Mouse (Mus musculus): ENCODE measurements at regions not wholly inside any gene's neighbourhood (a gene's known extent, or its start where the extent isn't known, plus 50 kb on each side); places are given as distances from the start of the nearest gene placed in this dataset.

- no peak for DNase-seq (ENCODE audit: extremely low spot score in 1 of 2, low spot score in 2 of 2)
- intact Hi-C loops (cut with DNase I) = no loop called here
- H3K27ac ChIP-seq = no peak overlapping the region
- TF ChIP-seq CTCF (IDR thresholded peaks at IDR 0.05) = no peak
- H3K4me3 ChIP-seq = no peak overlapping the region
Measured at GRCm38 (mm10) chr11:31464844-31465243, 95.0 kb upstream of the Stc2 start.

DNA sequence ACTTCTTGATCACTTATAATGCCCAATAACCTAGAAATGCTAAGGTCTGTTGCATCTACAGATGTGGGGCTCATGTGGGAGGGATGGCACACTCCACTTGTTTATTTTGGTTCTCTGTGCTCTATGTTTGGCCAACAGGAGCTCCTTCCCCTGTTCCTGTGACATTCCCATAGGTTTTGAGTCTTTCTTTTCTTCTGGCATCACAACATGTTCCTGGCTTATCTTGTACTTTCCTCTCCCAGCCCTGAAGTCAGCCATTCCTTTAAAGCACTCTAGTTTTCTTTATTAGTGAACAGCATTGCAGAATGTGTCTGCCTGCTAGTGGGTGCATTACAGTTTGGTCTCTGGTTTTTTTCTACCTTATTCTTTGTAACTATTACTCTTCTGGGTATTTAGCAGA lies 92.6 kb upstream of the Stc2 start:
- DNase-seq (ENCODE audit: extremely low spot score in 1 of 2, low spot score in 2 of 2) = no peak
- Histone ChIP-seq H3K4me3 (no peak overlapping the region), H3K27ac (no peak overlapping the region)
- intact Hi-C loops (cut with DNase I) = no loop called here
- no peak for TF ChIP-seq CTCF (IDR thresholded peaks at IDR 0.05)

- no peak for TF ChIP-seq CTCF (IDR thresholded peaks at IDR 0.05)
- no peak overlapping the region for H3K4me3 ChIP-seq
- intact Hi-C loops (cut with DNase I) = no loop called here
- DNase-seq (ENCODE audit: extremely low spot score in 1 of 2, low spot score in 2 of 2) = no peak
- no peak overlapping the region for H3K27ac ChIP-seq
Measured at GRCm38 (mm10) chr11:31461824-31462223, 92.0 kb upstream of the Stc2 start.

DNA sequence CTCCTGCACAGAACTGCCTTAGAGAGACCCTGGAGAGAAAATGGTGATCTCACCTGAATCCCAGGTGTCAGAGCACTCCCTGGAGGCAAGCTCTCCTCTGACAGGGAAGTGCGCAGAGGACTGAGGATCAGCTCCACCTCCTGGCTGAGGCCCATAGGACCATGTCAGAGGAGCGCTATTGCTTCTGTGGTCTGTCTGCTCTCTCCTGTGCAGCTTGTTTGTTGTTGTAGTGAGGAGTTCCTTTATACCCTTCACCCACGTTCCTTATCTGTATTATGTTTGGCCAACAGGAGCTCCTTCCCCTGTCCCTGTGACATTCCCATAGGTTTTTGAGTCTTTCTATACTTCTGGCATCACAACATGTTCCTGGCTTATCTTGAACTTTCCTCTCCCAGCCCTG lies 91.5 kb upstream of the Stc2 start:
- intact Hi-C loops (cut with DNase I) = no loop called here
- peak in 1 of 2 experiments; percentile 3 for DNase-seq (ENCODE audit: extremely low spot score in 1 of 2, low spot score in 2 of 2)
- H3K4me3 ChIP-seq = no peak overlapping the region
- H3K27ac ChIP-seq = no peak overlapping the region
- TF ChIP-seq CTCF (IDR thresholded peaks at IDR 0.05) = no peak

GRCm38 (mm10) chr11:31427374-31427773 lies 57.5 kb upstream of the Stc2 start:
- Histone ChIP-seq H3K27ac (no peak overlapping the region), H3K4me3 (no peak overlapping the region)
- intact Hi-C loops (cut with DNase I) = no loop called here
- no peak for DNase-seq (ENCODE audit: extremely low spot score in 1 of 2, low spot score in 2 of 2)
- no peak for TF ChIP-seq CTCF (IDR thresholded peaks at IDR 0.05)

All from left cerebral cortex, adult 2 months (tissue).